Mouse (Mus musculus) kidney, postnatal 4 days (tissue): ENCODE data around the gene Tbc1d16.

ENCODE experiments used
- DNase-seq, 2 experiments: peaks; one replicate each; pipeline ENCODE4 v3.0.0; 2021; ENCODE audit warnings: mixed read lengths in 2 of 2

Gene Tbc1d16

DNA sequence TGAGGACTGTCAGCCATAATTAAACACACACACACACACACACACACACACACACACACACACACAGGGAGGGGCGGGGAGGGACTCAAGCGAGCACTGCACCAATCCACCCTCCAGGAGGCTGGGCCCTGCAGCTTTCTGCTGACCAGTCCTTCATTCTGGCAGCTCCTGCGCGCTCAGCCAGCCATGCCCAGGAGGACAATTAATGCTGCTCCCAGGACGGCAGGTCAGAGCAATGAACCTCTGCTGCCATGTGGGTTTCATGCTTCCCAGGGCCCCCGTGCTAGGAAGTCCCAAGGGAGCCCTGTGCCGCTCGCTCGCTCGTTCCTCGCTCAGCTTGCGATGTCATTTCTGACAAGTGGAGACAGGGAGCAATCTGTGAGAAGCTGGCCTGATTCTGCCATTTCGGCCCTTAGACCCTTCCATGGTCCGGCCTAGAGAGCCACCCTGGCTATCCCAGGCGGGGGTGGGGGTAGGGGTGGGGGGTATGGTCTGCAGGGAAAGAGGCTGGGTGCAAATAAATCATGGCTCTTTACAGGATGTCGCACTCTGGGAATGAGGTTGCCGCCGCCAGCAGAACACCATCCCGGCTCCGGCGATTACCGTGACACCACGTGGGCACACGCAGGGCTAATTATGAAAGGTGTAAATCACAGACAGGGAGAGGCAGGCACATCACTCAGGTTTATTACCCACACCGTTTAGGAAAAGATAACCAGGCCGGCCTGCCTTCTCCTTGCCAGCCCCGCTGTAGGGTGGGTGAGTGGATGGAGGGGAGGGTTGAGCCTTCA lies 51.7 kb downstream of the Tbc1d16 start:
- peak; percentile 75 to 86 for DNase-seq

DNA sequence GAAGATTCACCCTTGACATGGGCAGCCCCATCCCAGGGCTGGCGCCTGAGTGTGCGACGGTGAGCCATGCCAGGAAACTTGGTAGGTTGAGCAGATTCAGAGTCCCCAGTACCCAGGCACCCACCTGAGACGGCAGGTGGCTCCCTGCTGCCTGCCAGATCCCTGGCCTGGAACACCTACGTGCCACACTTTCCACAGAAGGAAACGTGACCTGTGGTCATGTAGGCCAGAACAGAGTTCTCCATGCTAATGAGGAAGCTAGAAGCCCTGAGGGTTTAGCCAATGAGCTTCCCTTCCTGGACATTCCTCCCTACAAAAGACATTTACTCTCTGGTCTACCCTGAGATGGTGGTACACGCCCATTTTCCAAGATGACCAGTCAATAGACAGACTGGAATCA lies 56.7 kb downstream of the Tbc1d16 start:
- DNase-seq: no peak

DNA sequence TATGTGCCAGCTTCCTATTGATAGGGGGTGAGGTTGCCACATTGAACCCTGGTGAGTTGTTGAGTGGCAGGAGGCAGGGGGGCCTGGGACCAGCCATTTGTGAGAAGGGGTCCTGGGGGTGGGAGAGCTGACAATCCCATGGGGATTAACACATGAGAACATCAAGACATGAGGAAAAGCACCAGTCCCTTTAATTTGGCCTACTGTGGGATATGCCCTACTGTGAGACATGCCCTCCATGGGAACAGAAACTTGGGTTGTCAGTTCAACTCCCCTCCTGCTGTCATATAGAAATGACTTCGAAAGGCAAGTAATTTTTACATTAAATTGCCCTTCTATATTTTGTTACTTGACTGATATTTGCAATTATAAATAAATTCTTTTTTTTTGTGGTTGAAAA lies 59.4 kb downstream of the Tbc1d16 start:
- DNase-seq: no peak

DNA sequence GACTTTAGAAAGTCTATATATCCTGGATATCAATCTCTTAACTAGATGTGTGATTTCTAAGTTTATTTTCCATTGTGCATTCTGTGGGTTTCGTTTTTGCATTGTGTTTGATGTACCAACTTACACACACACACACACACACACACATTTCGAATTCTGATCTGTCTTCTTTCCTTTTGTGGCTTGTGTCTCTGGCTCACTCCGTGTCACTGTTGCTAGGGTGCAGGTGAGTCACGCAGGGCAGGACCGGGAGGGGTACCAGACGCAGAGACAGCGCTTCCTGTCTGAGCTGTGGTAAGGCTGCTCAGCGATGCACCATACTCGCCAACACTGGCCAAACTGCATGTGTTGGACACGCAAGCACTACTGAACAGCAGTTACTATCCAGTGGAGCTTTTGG lies 62.3 kb downstream of the Tbc1d16 start:
- DNase-seq: no peak

DNA sequence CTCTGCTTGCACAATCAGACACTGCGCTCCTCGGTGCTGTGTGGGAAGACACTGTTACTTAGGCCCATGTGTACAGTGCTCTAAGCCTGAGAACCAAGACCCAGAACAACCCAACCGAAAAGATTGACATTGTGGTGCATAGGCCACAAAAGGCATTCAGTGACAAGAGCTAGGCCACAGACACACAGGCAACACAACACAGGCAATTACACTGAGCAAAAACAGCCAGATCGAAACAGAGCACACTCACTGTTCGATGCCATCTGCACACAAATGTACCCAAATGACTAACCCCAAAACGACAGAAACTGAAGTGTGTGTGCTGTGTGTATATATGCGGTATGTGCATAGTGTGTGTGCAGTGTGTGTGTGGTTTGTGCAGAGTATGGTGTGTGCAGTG lies 63.9 kb downstream of the Tbc1d16 start:
- no peak for DNase-seq

DNA sequence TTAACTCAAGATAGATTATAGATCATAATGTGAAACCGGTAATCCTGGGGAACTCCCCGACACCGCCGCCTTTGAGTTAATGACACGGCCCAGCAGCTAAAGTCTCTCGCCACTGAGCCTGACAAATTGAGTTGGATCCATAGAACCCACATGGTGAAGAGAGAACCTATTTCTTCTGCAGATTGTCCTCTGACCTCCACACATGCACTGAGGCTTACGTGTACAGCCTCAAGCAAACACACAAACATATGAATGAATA lies 64.6 kb downstream of the Tbc1d16 start:
- no peak for DNase-seq

DNA sequence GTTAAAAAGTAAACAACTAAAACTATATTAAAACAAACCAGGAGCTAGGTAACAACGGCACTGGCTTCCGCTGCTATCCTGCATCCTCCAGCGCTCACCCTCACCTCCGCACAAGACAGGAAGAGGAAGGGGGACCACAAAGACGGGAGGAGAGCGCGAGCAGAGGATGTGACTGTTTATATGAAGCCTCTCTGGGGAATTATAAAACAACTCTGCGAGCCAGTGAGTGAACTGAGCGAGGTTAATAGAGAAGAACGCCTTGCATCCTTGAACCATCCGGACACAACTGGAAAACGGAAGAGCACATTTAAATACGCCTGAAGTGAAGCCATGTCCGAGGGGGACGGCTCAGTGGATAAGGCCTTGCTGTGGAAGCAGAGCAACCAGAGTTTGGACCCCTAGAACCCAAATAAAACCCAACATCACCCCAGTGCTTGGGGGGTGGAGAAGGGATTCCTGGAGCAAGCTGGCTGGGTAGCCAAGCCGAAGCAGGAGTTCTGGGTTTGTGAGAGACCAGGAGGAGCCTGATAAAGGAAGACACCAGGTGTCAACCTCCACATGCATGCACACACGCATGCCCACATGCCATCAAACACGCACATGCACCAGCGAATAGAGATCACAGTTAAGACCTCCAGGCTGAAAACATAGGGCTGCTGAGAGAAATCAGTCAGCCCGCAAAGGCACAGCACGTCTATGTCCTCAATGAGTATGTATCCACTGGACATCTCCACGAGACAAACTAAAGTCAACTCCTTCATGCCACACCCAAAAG lies 65.2 kb downstream of the Tbc1d16 start:
- no peak for DNase-seq

DNA sequence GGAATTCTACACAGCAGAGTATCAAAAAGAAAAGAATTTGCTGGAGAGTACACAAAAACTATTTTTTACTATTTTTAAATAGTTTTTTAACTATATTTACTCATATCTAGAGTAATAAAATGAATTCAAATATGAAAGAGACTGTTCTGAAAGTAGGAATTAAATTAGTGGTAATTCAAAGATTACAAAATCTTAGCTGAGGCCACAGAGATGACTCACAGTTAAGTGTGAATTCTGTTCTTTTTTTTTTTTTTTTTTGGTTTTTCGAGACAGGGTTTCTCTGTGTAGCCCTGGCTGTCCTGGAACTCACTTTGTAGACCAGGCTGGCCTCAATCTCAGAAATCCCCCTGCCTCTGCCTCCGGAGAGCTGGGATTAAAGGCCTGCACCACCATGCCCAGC lies 66.6 kb downstream of the Tbc1d16 start:
- DNase-seq: no peak

DNA sequence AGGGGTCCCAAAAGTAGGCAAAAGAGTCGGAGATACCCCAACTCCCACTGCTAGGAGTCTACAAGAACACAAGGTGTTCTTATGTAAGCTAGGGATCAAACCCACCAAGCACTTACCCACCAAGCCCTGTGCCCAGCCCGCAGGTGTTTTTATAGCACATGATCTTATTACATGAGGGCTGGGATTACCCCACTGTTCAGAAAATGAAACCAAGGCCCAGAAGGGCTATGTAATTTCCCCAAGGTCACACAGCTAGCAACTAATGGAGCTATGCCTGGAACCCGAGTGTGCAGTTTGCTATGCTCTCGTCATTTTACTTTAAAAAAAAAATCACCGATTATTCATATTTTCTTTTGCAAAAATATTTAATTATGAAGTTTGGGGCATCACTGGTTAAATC lies 68.2 kb downstream of the Tbc1d16 start:
- no peak for DNase-seq

DNA sequence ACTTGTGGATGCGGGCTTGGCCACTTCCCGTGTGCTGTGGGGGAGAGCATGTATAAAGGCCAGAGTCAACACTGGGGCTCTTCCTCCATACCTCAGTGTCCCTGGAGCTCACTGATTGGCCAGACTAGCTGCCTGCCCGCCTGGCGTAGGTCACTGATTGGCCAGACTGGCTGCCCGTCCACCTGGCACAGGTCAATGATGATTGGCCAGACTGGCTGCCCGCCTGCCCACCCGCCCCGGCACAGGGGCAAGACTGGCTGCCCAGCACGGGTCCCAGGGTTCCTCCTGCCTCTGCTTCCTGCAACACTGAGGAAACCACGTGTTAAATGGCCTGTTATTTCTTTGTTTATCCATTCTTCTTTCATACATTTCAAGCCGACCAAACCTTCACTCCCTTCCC lies 68.8 kb downstream of the Tbc1d16 start:
- peak; percentile 79 to 88 for DNase-seq

DNA sequence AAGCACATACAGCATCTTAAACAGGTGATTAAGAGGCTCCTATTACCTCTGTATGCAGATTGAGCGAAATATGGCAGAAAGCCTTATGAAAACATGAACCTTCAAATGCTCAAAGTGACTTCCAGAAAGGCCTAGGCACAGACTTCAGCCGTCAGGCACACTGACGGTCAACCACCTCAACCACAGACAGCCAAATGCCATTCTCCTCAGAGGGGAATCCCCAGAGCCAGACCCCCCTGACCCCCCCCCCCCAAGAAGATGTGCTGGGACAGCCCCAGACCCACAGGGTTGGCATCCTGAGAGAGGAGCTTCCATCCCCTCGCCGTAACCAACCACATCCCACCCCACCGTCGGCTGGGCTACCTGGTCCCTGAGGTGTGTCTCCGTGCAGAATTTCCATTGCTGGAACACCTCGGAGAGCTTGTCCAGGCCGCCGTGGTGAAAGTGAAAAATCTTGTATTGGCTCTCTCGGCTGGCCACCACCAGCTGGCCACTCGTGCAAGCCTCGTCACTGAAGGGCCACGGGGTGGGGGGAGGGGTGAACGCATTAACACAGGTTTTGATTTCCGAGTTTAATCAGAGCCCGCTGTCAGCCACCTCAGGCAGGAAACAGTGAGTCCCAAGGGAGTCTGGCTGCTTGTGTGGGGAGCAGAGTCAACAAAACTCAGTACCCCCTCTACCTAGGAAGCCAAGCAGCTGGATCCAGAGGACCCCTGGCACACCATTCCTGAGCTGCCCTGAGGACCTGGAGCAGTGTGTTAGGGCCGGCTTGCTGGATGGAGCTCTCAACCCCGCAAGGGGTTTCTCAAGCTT lies 70.7 kb downstream of the Tbc1d16 start:
- no peak for DNase-seq

DNA sequence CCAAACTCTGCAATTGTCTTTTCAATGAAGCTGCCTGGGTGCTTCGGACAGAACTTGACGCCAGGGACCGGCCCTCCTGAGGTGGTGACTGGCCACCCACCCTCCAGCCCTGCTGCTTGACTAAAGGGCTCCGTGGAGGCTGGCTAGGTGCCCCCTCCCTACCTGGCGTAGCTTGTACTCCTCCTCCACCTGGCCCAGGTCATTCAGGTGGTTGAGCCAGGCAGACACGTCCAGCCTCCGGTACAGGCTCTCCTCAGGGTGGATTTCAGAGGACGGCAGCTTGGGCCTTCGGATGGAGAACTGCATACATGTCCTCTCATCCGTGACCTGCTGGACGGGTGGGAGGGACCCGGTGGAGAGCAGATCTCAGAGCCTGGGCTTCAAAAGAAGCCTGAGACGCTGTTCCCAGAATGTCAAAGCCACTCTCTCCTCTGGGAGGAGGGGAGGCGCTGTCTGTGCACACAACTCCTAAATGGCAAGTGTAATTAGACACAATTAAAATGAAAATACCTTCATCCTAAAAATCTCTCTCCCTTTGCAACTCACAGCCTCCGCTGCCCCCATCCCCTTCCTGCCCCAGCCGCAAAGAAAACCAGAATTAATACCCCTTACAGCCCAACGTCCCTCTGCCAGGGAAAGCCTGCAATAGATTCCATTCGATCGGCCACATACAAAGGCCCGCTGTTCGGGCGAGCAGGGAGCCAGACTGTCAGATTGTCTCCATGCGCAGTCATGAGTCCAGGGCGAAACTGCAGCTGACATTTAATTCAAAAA lies 71.6 kb downstream of the Tbc1d16 start:
- peak; percentile 66 to 80 for DNase-seq

DNA sequence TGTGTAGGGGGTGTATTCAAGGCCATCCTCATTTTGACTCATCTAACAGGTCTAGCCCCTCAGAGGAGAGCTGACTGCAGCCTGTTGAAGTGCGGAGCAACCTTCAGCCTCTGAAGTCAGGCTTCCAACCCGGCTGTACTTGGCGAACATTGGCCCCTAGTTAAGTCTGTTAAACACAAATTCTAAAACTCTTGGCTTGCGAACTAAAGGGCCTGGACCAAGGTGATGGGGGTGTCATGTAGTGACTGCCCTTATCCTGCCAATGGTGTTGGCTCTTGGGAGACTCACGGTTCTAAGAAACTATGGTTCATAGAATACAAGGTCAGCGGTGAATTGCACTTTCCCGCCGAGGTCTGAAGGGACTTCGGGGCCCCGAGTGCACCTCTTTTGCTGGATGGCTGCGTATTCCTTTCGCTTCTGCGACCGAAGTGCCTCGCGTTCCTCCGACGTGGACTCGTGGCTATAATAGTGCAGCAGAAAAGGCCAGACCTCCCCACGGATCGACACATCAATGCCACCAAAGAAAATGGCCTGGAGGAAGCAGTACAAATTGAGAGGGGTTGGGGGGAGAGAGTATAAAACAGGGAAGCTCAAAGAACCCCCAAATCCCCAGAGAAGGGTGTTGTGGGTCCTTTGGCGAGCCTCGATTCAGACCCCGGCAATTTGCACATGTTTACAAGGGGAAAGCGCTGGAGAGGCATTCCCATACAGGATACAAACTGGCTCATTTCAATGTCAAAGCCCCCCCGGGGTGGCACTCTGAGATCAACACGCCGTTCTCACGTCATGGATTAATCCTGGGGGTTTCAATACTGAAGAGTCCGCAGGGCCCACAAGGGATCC lies 72.4 kb downstream of the Tbc1d16 start:
- no peak for DNase-seq

DNA sequence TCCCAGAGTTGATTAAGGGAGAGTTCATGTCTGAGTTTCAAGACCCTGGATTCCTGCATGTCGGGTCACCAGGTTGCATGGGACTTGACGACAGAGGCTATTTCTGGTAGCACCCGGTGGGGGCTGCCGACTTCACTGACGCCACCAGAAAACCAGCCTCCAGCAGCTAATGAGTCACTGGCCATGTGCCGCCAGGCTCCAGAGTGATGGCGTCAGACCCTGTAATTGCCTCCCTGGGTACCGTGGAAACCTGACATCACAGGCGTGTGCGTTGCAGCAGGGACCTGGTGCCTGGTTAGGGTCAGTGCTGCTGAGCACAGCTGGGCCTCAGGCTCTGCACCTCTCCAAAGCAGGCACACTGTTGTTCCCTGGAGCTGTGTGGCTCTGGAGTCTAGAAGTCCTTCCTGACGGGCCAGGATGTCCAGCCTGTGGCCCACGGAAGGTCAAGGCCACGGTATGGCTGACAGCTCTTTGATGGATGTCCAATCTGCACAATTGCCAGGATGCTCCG lies 75.9 kb downstream of the Tbc1d16 start:
- peak in 1 of 2 experiments; percentile 46 for DNase-seq

DNA sequence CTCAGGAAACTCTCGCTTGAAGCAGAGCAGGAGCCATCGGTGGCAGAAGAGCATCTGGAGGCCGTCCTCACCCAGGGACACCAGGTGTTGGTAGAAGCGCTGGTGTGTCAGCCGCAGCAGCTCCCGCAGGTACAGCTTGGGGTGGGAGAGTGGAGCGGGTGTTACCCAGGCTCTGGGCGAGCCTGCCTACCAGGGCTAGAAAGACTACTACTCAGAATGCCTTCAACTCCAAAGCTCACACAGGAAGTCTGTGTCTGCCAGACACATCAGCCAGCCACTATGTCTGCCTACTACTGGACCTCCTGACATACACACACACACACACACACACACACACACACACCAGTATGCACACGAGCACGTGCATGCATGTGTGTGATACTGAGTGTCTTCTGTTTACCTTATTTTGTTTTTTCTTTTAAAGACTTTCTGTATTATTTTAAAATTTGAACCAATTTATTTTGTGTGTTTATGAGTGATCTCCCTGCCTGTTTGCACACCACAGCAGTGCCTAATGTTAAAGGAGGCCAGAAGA lies 77.2 kb downstream of the Tbc1d16 start:
- DNase-seq: no peak

DNA sequence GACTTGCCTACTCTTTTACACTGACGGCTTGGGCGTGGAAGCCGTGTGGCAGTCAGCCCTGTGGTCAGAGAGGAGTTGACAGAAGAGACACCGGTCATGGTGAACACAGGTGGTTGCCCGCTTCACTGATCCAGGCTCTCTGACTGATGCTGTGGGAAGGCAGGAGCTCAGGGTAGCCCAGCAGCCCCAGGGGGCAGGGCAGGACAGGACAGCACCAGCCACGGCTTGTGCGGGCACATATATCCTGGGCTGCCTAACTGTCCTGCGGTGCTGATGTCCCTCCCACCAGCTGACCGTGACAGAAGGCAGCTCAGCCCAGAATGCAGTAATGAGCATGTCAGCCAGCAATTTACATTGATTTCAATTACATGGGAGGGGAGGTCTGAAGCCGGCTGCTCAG lies 77.9 kb downstream of the Tbc1d16 start:
- no peak for DNase-seq

DNA sequence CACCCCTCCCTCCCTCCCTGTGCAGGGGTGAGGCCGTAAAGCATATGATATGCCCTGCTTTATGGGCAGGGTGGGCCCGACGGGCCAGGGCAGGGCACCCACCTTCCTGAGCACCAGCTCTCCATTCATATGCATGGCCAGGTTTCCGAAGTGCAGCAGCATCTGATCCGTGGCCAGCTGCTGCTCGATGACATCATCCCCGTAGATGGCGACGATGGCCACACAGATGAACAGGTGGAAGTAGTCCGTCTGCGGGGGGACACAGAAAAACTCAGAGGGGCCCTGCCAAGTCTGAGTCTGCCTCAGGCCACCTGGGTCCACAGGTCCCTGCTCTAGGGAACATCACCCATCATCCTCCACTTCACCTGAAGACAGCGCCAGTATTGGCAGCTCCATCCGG lies 79.5 kb downstream of the Tbc1d16 start:
- DNase-seq: no peak

DNA sequence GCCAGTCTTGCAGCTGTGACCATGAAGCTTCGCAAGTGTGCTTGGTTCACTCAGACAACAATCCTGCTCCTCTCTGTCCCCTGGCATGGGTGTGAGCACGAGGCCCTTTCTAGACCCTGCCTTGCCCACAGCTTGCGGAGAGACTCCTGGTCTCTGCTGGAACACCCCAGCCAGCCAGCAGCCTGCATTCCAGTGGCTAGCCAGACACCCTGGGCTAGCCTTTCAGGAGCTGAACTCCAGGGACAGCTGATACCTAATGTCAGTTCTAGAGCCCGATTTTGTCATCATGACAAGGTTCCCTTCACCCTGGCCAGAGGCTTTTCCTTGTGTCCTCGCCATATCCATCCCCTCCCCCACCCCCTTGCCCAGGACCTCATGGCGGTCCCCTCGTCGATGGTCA lies 81.1 kb downstream of the Tbc1d16 start:
- no peak for DNase-seq

DNA sequence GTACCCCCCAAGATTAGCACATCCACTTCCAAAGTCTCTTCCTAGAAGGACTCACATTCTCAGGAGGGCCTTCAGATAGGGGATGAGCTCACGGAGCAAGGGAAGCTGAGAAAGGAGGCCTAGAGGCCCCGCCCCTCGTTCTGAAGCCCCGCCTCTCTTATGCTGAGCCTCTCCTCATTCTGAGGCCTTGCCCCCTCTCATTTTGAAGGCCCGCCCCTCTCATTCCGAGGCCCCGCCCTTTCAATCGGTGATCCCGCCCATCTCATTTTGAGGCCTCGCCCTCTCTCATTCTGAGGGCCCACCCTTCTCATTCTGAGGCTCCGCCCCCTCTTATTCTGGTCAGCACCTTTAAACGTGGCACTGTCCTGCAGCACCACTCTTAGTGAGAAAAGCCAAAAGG lies 82.2 kb downstream of the Tbc1d16 start:
- peak; percentile 53 to 56 for DNase-seq

DNA sequence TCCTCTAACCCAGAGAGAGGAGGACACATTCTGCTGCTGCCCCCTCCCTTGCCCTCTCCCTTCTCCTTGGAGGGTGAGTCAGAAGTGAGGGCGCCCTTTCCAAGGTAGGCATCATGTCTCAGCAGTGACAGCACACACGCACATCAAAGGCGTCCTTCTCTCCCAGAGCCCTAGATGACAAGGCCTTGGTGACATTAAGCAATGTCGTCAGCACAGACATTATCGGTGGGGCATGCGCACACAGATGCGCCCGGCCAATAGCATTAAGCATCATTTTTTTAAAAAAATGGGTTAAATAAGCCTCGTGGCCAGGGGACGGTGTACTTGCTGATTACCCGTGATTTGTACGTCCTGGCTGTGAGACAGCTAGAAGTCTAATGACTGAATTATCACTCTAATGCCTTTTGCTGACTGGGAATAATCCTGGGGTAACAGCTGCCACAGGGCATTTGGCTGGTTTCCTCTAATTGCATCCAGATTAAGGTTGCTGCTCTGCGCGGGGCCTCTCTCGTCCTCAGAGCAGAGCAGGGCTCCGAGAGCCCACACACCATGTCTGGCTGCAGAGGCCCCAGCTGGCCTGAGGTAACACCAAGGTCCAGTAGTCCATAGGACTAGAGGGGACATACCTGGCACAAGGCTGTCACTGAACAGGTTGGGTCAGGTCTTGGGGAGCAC lies 83.4 kb downstream of the Tbc1d16 start:
- DNase-seq: no peak
